Mouse (Mus musculus) liver, adult 2 months (tissue): ENCODE data around the gene Slc25a25.

Experiments used
- CTCF ChIP-seq: fragments of 200-500 bp; IDR thresholded peaks from 2 replicates; pipeline ENCODE4 v1.5.1; 2011; ENCODE audit warnings: low read depth, low read length, control low read depth
- POLR2A ChIP-seq: fragments of 200-500 bp; IDR thresholded peaks from 2 replicates; pipeline ENCODE4 v1.6.1; 2011; ENCODE audit warnings: low read length, control low read depth; ENCODE audit not compliant: insufficient read depth; ENCODE audit errors: extremely low read depth

- TF ChIP-seq CTCF (no peak), POLR2A (no peak)
These were observed 2.8 kb downstream of the Slc25a25 start for GRCm38 (mm10) chr2:32448480-32448879.
